Mouse (Mus musculus): ENCODE measurements around the gene 1810043G02Rik. TPM values are rescaled to one million over a fixed set of nuclear protein-coding genes. Genes with fewer than 3 reads are reported as not detected.
A peak's percentile ranks its signal among the peaks of the same experiment; 100 is the strongest.
"Not testable (repeated sequence)": the region's sequence is repeated elsewhere in the genome, so short reads cannot be mapped to it uniquely, and the experiment has no call there.

The 1810043G02Rik gene
- total RNA-seq, 2 experiments from 2014 or later, result 30.3 to 34.7 TPM

DNA sequence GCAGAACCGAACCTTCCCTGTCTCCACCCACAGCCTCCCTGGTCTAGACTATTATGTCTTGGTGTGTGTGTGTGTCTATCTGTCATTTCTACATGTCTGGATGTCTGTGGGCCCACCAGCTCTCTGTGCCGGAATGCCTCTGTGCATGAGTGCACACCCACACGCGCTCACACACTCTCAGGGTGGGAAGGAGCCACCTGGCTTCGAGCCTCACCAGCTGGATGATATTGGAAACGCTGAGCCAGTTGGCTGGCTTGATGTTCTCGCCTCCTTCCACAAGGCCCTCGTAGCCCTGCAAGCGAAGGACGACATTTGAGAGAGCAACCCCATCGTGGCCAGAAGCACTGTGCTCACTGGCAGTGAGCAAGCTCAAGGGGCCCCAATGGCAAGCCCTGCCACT, 23.5 kb downstream of the 1810043G02Rik start:
- peak; percentile 91 to 98 for DNase-seq (ENCODE audit: low spot score in 2 of 2)
- intact Hi-C loops (cut with DNase I), result loop anchor here (5.0 kb wide), 1 partner anchor 386 kb away; no protein-coding TSS in a partner anchor

DNA sequence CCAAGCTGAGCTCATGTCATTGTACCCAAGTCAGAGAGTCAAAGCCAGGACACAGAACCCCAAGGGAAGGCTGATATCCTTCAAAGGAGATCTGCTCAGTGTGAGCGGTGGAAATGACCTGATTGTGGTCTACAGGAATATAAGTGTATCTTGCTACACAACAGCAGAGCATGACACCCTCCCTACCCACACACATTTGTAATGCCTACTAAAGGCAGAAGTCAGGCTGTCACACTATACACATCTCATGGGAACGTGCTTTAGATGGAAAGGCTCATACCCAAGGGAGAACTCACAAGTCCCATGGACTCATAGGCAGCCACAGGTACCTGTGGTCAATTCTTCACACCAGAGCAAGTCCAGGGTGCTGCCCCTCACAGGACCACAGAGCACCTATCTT, 24.0 kb downstream of the 1810043G02Rik start:
- intact Hi-C loops (cut with DNase I), result loop anchor here (5.0 kb wide), 1 partner anchor 385 kb away; no protein-coding TSS in a partner anchor
- DNase-seq (ENCODE audit: low spot score in 2 of 2), result peak in 1 of 2 experiments; percentile 57

DNA sequence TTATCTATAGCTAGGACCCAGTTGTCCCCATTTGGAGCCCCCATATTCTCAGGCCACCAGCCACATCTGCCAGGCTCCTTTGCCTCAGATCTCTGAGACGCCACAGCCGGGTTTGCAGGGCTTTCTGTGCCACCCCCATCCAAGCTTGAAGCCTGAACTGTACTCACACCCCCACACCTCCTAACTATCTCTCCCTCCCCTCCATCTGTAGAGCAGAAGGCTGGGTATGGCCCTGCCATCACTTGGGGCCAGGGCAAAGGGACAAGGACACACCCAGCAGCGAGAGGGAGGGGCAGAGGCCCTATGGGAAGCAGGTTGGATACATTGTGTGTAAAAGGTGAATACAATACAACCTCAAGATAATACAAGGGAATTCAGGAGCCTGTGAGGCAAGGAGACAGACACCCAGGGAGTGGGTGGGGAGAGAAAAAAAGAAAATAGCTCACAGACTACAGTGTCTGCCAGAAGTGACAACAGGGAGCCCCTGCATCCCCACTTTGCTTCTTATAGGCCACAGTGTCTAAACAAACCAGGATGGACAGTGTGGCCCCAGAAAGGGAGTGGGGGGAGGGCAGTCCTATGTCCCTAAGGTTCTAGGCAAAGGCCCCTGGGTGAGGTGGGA, 26.3 kb downstream of the 1810043G02Rik start:
- peak; percentile 63 to 84 for DNase-seq (ENCODE audit: low spot score in 2 of 2)
- intact Hi-C loops (cut with DNase I), result loop anchor here (5.0 kb wide), 1 partner anchor 383 kb away; no protein-coding TSS in a partner anchor

DNA sequence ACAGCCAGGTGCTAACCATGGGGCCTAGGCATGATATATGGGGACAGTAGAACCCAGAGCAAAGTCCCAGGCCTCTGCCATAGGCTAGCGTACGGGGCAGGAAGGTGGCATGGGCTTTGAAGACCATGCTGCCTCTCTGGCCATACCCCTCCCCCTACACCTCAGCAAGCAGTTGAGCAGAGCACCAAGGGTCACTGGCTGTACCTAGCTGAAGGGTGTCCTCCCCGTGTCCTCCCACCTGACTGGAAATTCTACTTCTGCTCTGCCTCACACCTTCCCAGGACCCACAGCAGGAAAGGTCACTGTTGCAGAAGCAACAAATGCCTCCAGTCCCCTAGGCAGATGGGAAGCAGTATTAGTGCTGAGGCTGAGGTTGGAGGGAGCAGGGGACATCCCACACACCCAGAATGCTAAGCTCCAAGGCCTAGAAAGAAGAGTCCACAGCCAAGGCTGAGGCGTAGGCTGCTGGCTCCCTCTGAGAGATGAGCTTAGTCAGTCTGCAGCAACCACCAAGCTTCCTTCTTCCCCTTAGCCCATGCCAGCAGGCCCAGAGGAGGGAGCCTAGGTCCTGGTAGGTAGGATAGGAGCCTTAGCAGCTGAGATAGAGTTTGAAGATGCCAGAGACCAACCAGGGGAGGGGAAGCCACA, 27.6 kb downstream of the 1810043G02Rik start:
- DNase-seq (ENCODE audit: low spot score in 2 of 2), result peak in 1 of 2 experiments; percentile 72
- intact Hi-C loops (cut with DNase I), result no loop called here

GRCm38 (mm10) chr10:78007203-78007602, 28.9 kb downstream of the 1810043G02Rik start:
- intact Hi-C loops (cut with DNase I), result no loop called here

GRCm38 (mm10) chr10:78008169-78008568, 29.8 kb downstream of the 1810043G02Rik start:
- intact Hi-C loops (cut with DNase I), result loop anchor here (2.0 kb wide), 1 partner anchor 29 kb away; the partner anchor contains the start of gene 1810043G02Rik
- no peak for DNase-seq (ENCODE audit: low spot score in 2 of 2)

More at GRCm38 (mm10) chr10:78007203-78007602, 28.9 kb downstream of the 1810043G02Rik start:
- DNase-seq (ENCODE audit: low spot score in 2 of 2), result no peak

DNA sequence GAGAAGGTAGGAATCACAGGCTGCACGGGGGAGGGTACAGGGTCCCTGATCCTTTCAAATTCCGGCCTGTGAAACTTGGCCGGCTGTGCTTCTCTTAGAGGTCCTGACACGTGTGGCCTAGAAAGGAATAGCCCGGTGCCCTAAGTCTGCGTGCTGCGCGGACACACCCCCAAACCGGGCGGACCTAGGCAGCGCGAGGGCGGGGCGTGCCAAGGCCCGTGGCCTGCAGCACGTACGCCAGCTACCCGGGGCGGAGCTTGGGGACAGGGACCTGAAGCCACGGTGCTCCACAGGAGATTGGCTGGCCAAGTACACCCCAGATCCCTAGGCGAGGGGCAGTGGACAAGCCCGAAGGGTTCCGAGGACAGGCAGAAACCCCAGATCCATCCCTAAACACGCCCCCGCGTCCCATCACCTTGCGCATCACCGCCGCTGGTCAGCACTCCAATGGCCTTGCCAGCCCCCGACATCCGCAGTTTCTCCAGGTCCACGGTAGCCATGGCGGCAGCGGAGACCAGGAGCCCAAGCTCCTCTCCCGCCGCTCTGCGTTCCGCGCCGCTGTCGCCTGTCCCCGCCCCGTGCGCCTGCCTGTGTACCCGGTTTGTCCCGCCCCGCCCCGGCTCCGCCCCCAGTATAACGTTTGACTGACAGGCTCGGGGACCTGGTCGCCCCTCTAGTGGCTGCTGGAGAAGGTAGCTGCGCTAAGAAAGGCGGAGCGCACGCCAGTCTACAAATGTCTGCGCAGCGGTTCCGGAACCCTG, 31.0 kb downstream of the 1810043G02Rik start:
- peak; percentile 91 to 97 for DNase-seq (ENCODE audit: low spot score in 2 of 2)
- intact Hi-C loops (cut with DNase I), result loop anchor here (2.0 kb wide), 1 partner anchor 31 kb away; the partner anchor contains the start of gene 1810043G02Rik

- no peak for DNase-seq (ENCODE audit: low spot score in 2 of 2)
- intact Hi-C loops (cut with DNase I), result loop anchor here (2.0 kb wide), 1 partner anchor 31 kb away; the partner anchor contains the start of gene 1810043G02Rik
Measured at GRCm38 (mm10) chr10:78009945-78010293, 31.6 kb downstream of the 1810043G02Rik start, which contains the start of gene Pfkl. Gene Pfkl (minus strand): TSS chr10:78010083.

DNA sequence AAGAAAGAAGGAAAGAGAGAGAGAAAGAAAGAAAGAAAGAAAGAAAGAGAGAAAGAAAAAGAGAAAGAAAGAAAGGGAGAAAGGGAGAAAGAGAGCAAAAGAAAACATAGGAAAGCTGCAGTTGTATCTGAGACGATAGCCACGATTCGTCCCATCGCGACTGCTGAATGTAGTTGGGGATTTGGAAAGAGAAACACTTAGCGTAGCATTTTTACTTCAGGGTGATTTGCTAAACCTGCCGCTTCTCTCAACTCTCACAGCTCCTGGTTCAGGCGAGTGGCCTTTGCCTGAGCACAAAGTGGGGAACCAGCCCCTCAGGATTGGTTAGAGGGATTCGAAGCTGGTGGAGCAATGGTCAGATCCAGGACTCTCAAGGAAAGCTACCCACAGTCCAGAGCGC, 32.0 kb downstream of the 1810043G02Rik start:
- intact Hi-C loops (cut with DNase I), result no loop called here
- DNase-seq (ENCODE audit: low spot score in 2 of 2), result no peak

- intact Hi-C loops (cut with DNase I); DNase-seq (ENCODE audit: low spot score in 2 of 2): not testable (repeated sequence)
Measured at GRCm38 (mm10) chr10:78011116-78011515, 32.8 kb downstream of the 1810043G02Rik start.

GRCm38 (mm10) chr10:78012661-78013495, 34.6 kb downstream of the 1810043G02Rik start:
- intact Hi-C loops (cut with DNase I), result no loop called here
- DNase-seq (ENCODE audit: low spot score in 2 of 2), result no peak

GRCm38 (mm10) chr10:78015489-78015888, 37.2 kb downstream of the 1810043G02Rik start:
- intact Hi-C loops (cut with DNase I), result no loop called here
- DNase-seq (ENCODE audit: low spot score in 2 of 2), result no peak

GRCm38 (mm10) chr10:78016366-78016765, 38.0 kb downstream of the 1810043G02Rik start:
- no peak for DNase-seq (ENCODE audit: low spot score in 2 of 2)
- intact Hi-C loops (cut with DNase I), result no loop called here

DNA sequence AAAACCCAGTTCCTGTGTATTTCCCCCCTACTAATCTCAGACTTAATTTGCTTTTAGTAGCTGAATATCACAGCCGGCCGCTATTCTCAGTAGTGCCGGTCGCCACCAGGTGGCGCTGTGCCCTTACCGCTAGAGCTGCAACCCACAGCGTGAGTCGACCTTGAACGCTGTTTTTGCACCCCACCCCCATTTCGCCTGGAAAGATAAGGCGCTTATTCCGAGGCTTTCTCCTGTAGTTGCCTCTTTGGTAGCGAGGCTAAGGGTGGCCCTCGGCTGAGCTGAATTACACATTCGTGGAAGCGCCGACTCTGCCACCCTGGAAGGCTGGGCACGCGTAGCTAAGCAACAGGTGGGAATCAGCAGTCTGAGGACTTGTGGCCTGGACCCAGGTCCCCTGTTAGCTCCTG, 40.5 kb downstream of the 1810043G02Rik start:
- intact Hi-C loops (cut with DNase I), result no loop called here

GRCm38 (mm10) chr10:78019291-78019690, 41.0 kb downstream of the 1810043G02Rik start:
- intact Hi-C loops (cut with DNase I), result no loop called here
- no peak for DNase-seq (ENCODE audit: low spot score in 2 of 2)

More for the DNA sequence above, 40.5 kb downstream of the 1810043G02Rik start:
- DNase-seq (ENCODE audit: low spot score in 2 of 2), result peak; percentile 69 to 76

- intact Hi-C loops (cut with DNase I); DNase-seq (ENCODE audit: low spot score in 2 of 2): not testable (repeated sequence)
Measured at GRCm38 (mm10) chr10:78019984-78020383, 41.7 kb downstream of the 1810043G02Rik start.

DNA sequence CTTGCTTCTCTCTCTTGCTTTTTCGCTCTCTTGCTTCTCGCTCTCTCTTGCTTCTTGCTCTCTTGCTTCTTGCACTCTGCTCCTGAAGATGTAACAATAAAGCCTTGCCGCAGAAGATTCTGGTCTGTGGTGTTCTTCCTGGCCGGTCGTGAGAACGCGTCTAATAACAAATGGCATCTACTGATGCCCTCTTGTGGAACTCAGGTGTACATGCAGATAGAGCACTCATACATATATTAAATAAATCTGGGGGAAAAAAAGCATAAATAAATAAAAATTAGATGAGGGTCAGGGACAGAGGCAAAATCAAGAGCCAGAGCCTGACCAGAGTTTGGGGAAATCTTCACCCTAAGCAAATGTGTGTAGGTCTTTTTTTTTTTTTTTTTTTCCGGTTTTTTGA, 47.1 kb downstream of the 1810043G02Rik start:
- intact Hi-C loops (cut with DNase I); DNase-seq (ENCODE audit: low spot score in 2 of 2): not testable (repeated sequence)

DNA sequence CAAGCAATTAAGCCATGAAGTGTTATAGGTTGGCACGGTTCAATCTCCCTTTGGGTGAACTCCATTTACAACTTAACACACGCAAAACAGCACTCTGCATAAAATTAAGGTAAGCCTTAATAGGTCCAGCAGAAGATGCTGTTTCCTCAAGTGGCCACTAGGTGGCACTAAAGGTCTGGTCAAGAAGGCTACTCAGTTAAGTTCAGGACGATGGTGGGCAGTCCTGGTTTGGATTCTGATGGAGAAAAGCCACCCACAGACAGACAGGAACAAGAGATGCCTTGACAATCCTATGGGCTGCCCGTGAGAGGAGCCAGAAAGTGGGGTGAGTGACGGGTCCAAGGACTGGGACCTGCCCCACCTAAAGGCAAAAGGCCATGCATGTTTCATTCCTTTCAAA, 49.8 kb downstream of the 1810043G02Rik start:
- intact Hi-C loops (cut with DNase I), result no loop called here
- peak; percentile 63 to 75 for DNase-seq (ENCODE audit: low spot score in 2 of 2)

DNA sequence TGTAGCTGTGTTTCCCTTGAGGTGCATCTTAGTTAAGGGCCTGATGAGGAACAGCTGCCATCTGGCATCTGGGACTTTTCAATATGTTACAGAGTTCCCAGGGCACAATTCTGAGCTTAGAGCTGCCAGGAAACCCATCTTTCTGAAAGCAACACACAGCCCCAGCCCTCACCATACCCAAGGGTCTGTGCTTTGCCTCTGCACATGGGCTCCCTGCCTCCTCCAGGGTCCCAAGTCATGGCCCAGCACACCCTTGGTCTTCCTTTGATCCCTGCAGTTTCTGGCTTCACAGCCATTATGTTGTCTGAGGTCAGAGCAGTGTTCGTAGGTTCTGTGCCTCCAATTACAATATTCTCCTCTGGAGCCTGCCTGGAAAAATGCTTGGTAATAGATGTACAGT, 50.8 kb downstream of the 1810043G02Rik start:
- intact Hi-C loops (cut with DNase I), result no loop called here

More for the DNA sequence above, 50.8 kb downstream of the 1810043G02Rik start:
- DNase-seq (ENCODE audit: low spot score in 2 of 2), result no peak
